Mouse (Mus musculus) stomach, postnatal 0 days (tissue): ENCODE measurements at regions not wholly inside any gene's neighbourhood (a gene's known extent, or its start where the extent isn't known, plus 50 kb on each side); places are given as distances from the start of the nearest gene placed in this dataset.

Experiments used
- ATAC-seq: fragments of 200-750 bp; cut with Nextera tagmentation; 2 replicates; pipeline ENCODE4 v1.8.0; 2017; ENCODE audit not compliant: low FRiP score, low TSS enrichment
- DNase-seq: peaks from one replicate; pipeline ENCODE4 v3.0.0-alpha.2; 2016; ENCODE audit warnings: low spot score
- H3K27ac ChIP-seq: fragments of 300-500 bp; sonication (generic); replicated peaks from 2 replicates; pipeline ENCODE4 v1.5.1; 2014; ENCODE audit warnings: mild to moderate bottlenecking, control low read depth
- H3K27me3 ChIP-seq: fragments of 300-500 bp; sonication (generic); 2 replicates; pipeline ENCODE4 v1.6.1; 2014; ENCODE audit warnings: low read length; ENCODE audit not compliant: control insufficient read depth, insufficient read depth
- H3K36me3 ChIP-seq: fragments of 300-500 bp; sonication (generic); 2 replicates; pipeline ENCODE4 v1.6.1; 2014; ENCODE audit warnings: low read length, mixed read lengths; ENCODE audit not compliant: control insufficient read depth, insufficient read depth
- H3K4me1 ChIP-seq: fragments of 300-500 bp; sonication (generic); replicated peaks from 2 replicates; pipeline ENCODE4 v1.6.1; 2014; ENCODE audit warnings: antibody characterized with exemption; ENCODE audit not compliant: control insufficient read depth, insufficient read depth
- H3K4me2 ChIP-seq: fragments of 300-500 bp; sonication (generic); replicated peaks from 2 replicates; pipeline ENCODE4 v1.6.1; 2014; ENCODE audit warnings: low read depth, mild to moderate bottlenecking, control low read depth, moderate library complexity
- H3K4me3 ChIP-seq: fragments of 300-500 bp; sonication (generic); 2 replicates; pipeline ENCODE4 v1.5.1; 2014; ENCODE audit warnings: low read depth, low read length, control low read depth
- H3K9ac ChIP-seq: fragments of 300-500 bp; sonication (generic); 2 replicates; pipeline ENCODE4 v1.6.1; 2014; ENCODE audit warnings: mild to moderate bottlenecking, low read length, control low read depth, mixed read lengths
- H3K9me3 ChIP-seq: fragments of 300-500 bp; sonication (generic); 2 replicates; pipeline ENCODE4 v1.6.1; 2016; ENCODE audit warnings: low read length; ENCODE audit not compliant: control insufficient read depth
- CTCF ChIP-seq: IDR thresholded peaks from 2 replicates; pipeline ENCODE4 v1.5.1; 2016; ENCODE audit warnings: antibody characterized with exemption, low read depth, mild to moderate bottlenecking, moderate library complexity
- EP300 ChIP-seq: optimal IDR thresholded peaks from 2 replicates; pipeline ENCODE3; 2016; ENCODE audit warnings: antibody characterized with exemption
- WGBS: fragments of 180-500 bp; shearing (Covaris S2); extraction: QIAGEN DNeasy Blood & Tissue Kit; methylation state at CpG from one replicate; pipeline ENCODE4 v1.1.7; 2014; 5-methylcytosine and 5-hydroxymethylcytosine counted together

DNA sequence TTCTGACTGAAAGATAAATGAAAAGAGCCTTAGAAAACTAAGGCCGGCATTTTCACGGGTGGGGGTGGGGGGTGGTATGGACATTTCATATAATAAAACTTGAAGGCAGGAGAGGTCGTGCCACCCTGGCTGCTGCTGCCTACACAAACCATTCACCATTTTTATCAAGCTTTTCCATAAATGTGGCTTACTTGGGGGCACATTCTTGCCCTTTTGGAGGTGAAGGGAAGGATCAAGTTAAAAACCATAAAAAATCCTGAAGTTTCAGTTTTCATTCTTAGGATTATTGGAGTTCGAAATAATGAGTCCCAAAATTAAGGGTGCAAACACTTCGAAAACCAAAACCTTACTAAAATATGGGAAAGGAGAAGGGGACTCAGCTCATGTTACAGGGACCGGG, 95.1 kb upstream of the Hmga2 start:
- Histone ChIP-seq H3K27ac (no peak overlapping the region), H3K36me3 (no peaks in the 10 kb centered on the region), H3K9ac (no peak overlapping the region), H3K4me1 (no peaks in the 10 kb centered on the region), H3K4me3 (no peak overlapping the region), H3K27me3 (no peaks in the 10 kb centered on the region), H3K4me2 (no peak overlapping the region), H3K9me3 (no peaks in the 10 kb centered on the region)
- TF ChIP-seq EP300 (no peak), CTCF (no peak)
- DNase-seq (no peak), ATAC-seq (no peak)
- 11% methylated on average over 6 of the region's 6 CpGs for WGBS

DNA sequence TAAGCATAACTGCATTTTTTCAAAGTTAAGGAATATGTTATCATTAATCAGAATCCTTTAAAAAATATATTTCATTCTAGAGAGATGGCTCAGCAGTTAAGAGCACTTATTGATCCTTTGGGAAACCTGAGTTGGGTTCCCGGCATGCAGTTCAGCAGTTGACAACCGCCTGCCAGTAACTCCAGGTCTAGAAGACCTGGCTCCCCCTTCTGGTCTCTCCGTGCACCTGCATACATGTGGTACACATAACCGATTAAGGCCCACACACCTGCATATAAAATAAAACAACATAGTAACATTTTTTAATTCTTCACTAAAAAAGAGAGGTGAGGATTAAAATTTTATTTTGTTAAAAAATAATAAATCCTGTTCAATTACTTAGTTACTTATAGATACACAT, 89.7 kb upstream of the Hmga2 start:
- H3K4me3 ChIP-seq = no peak overlapping the region
- no peaks in the 10 kb centered on the region for H3K4me1 ChIP-seq
- WGBS = 93% methylated on average over 4 of the region's 4 CpGs
- H3K4me2 ChIP-seq = no peak overlapping the region
- DNase-seq (no peak), ATAC-seq (no peak)
- TF ChIP-seq EP300 (no peak), CTCF (no peak)
- H3K9me3 ChIP-seq = no peaks in the 10 kb centered on the region
- no peak overlapping the region for H3K9ac ChIP-seq
- no peaks in the 10 kb centered on the region for H3K27me3 ChIP-seq
- H3K36me3 ChIP-seq = no peaks in the 10 kb centered on the region
- H3K27ac ChIP-seq = no peak overlapping the region

DNA sequence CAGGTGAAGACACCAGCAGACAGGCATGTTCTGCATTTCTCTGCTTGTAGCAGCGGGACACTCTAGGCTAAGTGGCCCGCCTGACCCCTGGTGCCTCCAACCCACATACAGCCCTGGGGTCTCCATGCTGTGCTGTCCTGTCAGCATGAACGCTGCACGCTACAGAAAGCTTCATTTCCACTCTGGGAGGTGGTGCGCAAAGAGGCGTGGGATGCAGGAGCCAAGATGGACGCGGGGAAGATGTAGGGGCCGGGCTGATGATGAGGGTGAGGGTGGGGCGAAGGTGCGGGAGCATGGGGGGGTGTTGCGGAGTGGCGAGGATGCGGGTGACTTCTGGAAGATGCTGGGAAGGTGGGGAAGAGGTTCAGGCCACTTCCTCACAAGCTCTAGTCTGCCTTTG, 88.6 kb upstream of the Hmga2 start:
- H3K4me3 ChIP-seq = no peak overlapping the region
- H3K27ac ChIP-seq = no peak overlapping the region
- 37% methylated on average over 14 of the region's 14 CpGs for WGBS
- TF ChIP-seq EP300 = no peak
- no peak for TF ChIP-seq CTCF
- H3K36me3 ChIP-seq = no peaks in the 10 kb centered on the region
- no peaks in the 10 kb centered on the region for H3K27me3 ChIP-seq
- no peaks in the 10 kb centered on the region for H3K9me3 ChIP-seq
- H3K4me2 ChIP-seq = no peak overlapping the region
- ATAC-seq = no peak
- no peak overlapping the region for H3K9ac ChIP-seq
- no peak for DNase-seq
- no peaks in the 10 kb centered on the region for H3K4me1 ChIP-seq

DNA sequence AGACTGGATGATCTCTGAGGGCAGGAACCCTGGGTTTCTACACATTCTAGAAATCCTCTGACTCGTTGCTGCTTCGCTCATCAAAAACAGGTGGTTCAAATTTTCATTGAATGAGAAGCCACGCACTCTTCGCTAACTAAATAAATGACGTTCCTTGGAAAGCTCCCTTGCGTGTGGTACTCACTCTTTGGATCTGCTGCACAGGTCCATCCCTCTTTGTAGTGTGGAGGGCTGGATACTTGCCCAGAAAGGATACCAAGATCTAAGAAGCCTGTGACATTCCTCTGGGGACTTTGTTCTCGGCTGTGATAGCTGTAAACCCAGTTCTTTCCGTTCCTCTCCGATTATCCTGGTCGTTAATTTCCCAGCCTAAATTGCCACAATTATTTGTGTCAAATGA, 87.7 kb upstream of the Hmga2 start:
- ATAC-seq (no peak), DNase-seq (no peak)
- Histone ChIP-seq H3K4me2 (no peak overlapping the region), H3K9ac (no peak overlapping the region), H3K4me1 (no peaks in the 10 kb centered on the region), H3K9me3 (no peaks in the 10 kb centered on the region), H3K36me3 (no peaks in the 10 kb centered on the region), H3K27me3 (no peaks in the 10 kb centered on the region), H3K27ac (no peak overlapping the region), H3K4me3 (no peak overlapping the region)
- WGBS = 22% methylated on average over 10 of the region's 10 CpGs
- TF ChIP-seq EP300 = no peak

DNA sequence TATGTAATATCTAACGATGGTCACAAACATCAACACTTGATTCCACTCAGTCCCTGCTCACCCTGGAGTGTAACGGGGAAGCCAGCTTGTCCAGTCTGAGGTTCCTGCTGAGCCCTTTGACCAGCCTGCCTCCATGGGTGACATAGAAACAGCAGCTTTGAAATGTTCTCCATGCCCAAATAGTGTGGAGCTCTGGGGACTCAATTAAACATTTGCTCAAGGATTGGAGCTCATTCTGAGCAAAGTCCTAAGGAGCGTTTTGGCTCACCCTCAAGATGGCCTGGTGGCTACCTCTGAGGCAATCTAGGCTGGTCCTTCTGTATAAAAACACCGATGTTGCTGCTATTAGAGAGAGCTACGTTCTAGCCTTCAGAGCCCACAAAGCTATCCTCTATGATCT, 85.6 kb upstream of the Hmga2 start:
- no peak overlapping the region for H3K27ac ChIP-seq
- H3K4me3 ChIP-seq = no peak overlapping the region
- 82% methylated on average over 5 of the region's 5 CpGs for WGBS
- TF ChIP-seq CTCF = no peak
- TF ChIP-seq EP300 = no peak
- H3K27me3 ChIP-seq = no peaks in the 10 kb centered on the region
- H3K9ac ChIP-seq = no peak overlapping the region
- no peak overlapping the region for H3K4me2 ChIP-seq
- DNase-seq (no peak), ATAC-seq (no peak)
- H3K9me3 ChIP-seq = no peaks in the 10 kb centered on the region
- H3K36me3 ChIP-seq = no peaks in the 10 kb centered on the region
- H3K4me1 ChIP-seq = no peaks in the 10 kb centered on the region

DNA sequence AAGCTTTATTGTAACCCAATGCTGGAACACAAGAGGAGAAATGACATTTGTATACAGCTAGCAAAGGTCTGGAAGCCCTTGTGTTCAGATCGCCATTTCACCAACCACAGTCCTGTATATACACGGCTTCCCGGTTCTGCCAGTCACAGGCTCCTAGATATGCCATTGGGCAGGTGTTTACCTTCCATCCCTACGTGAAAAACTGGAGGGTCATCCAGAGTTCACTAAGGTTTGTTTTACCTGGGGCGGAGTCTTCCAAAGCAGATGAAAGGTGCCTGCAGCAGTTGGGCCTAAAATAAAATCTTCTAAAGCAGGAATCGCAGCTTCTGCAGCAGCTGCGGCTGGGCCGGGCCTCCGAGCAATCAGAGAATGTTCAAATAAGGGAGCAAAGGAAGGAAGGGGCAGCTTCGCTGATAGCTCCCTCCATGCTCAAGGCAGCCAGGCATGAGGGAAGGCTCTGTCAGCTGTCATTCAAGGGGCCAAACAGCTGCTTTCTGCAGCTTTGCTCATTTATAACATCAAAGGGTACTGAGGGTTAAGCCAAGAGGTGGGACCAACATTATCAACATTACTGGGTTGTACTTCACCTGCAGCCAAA, 81.7 kb upstream of the Hmga2 start:
- H3K27me3 ChIP-seq = no peaks in the 10 kb centered on the region
- H3K4me1 ChIP-seq = no peaks in the 10 kb centered on the region
- H3K9me3 ChIP-seq = no peaks in the 10 kb centered on the region
- DNase-seq (peak; percentile 74), ATAC-seq (peak; percentile 93)
- H3K4me3 ChIP-seq = no peak overlapping the region
- 30% methylated on average over 10 of the region's 10 CpGs for WGBS
- H3K27ac ChIP-seq = peak overlapping the region; percentile 70
- no peak for TF ChIP-seq CTCF
- no peak for TF ChIP-seq EP300
- H3K9ac ChIP-seq = no peak overlapping the region
- no peaks in the 10 kb centered on the region for H3K36me3 ChIP-seq
- no peak overlapping the region for H3K4me2 ChIP-seq
